Mouse (Mus musculus) stomach, postnatal 0 days (tissue): ENCODE measurements around the gene Polr2i. TPM values are rescaled to one million over a fixed set of nuclear protein-coding genes. Genes with fewer than 3 reads are reported as not detected.

Experiments used
- ATAC-seq: fragments of 200-750 bp; cut with Nextera tagmentation; 2 replicates; pipeline ENCODE4 v1.8.0; 2017; ENCODE audit not compliant: low FRiP score, low TSS enrichment
- DNase-seq: peaks from one replicate; pipeline ENCODE4 v3.0.0-alpha.2; 2016; ENCODE audit warnings: low spot score
- H3K27ac ChIP-seq: fragments of 300-500 bp; sonication (generic); replicated peaks from 2 replicates; pipeline ENCODE4 v1.5.1; 2014; ENCODE audit warnings: mild to moderate bottlenecking, control low read depth
- H3K27me3 ChIP-seq: fragments of 300-500 bp; sonication (generic); 2 replicates; pipeline ENCODE4 v1.6.1; 2014; ENCODE audit warnings: low read length; ENCODE audit not compliant: control insufficient read depth, insufficient read depth
- H3K36me3 ChIP-seq: fragments of 300-500 bp; sonication (generic); 2 replicates; pipeline ENCODE4 v1.6.1; 2014; ENCODE audit warnings: low read length, mixed read lengths; ENCODE audit not compliant: control insufficient read depth, insufficient read depth
- H3K4me1 ChIP-seq: fragments of 300-500 bp; sonication (generic); replicated peaks from 2 replicates; pipeline ENCODE4 v1.6.1; 2014; ENCODE audit warnings: antibody characterized with exemption; ENCODE audit not compliant: control insufficient read depth, insufficient read depth
- H3K4me2 ChIP-seq: fragments of 300-500 bp; sonication (generic); replicated peaks from 2 replicates; pipeline ENCODE4 v1.6.1; 2014; ENCODE audit warnings: low read depth, mild to moderate bottlenecking, control low read depth, moderate library complexity
- H3K4me3 ChIP-seq: fragments of 300-500 bp; sonication (generic); 2 replicates; pipeline ENCODE4 v1.5.1; 2014; ENCODE audit warnings: low read depth, low read length, control low read depth
- H3K9ac ChIP-seq: fragments of 300-500 bp; sonication (generic); 2 replicates; pipeline ENCODE4 v1.6.1; 2014; ENCODE audit warnings: mild to moderate bottlenecking, low read length, control low read depth, mixed read lengths
- H3K9me3 ChIP-seq: fragments of 300-500 bp; sonication (generic); 2 replicates; pipeline ENCODE4 v1.6.1; 2016; ENCODE audit warnings: low read length; ENCODE audit not compliant: control insufficient read depth
- CTCF ChIP-seq: IDR thresholded peaks from 2 replicates; pipeline ENCODE4 v1.5.1; 2016; ENCODE audit warnings: antibody characterized with exemption, low read depth, mild to moderate bottlenecking, moderate library complexity
- EP300 ChIP-seq: optimal IDR thresholded peaks from 2 replicates; pipeline ENCODE3; 2016; ENCODE audit warnings: antibody characterized with exemption
- WGBS: fragments of 180-500 bp; shearing (Covaris S2); extraction: QIAGEN DNeasy Blood & Tissue Kit; methylation state at CpG from one replicate; pipeline ENCODE4 v1.1.7; 2014; 5-methylcytosine and 5-hydroxymethylcytosine counted together
- polyA plus RNA-seq: library from polyadenylated mRNA; unstranded; fragments of >200 nt; fragmentation: Nextera tagmentation; extraction: Ambion mirVana; gene quantifications from 2 replicates; pipeline ENCODE4 v1.2.1, GENCODE M21; 2015

Gene Polr2i
- polyA plus RNA-seq, 1 experiment from 2014 or later: 106 TPM

DNA sequence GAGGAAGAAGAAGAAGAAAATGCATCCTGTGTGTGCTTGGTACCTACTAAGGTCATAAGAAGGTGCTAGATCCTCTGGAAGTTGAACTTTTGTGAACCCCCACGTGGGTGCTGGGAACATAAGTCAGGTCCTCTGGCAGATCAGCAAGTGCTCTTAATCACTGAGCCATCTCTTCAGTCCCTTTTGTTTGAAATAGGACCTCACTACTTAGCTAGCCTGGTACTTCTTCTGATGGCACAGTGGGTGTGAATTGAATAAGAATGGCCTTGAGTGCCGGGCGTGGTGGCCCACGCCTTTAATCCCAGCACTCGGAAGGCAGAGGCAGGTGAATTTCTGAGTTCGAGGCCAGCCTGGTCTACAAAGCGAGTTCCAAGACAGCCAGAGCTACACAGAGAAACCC, 34.2 kb downstream of the Polr2i start:
- no peak overlapping the region for H3K9ac ChIP-seq
- H3K27me3 ChIP-seq: no peaks in the 10 kb centered on the region
- no peaks in the 10 kb centered on the region for H3K36me3 ChIP-seq
- DNase-seq (no peak), ATAC-seq (no peak)
- no peak overlapping the region for H3K4me3 ChIP-seq
- no peak overlapping the region for H3K27ac ChIP-seq
- TF ChIP-seq EP300 (no peak), CTCF (no peak)
- no peaks in the 10 kb centered on the region for H3K4me1 ChIP-seq
- WGBS: 88% methylated on average over 7 of the region's 7 CpGs
- no peak overlapping the region for H3K4me2 ChIP-seq
- H3K9me3 ChIP-seq: no peaks in the 10 kb centered on the region

- Histone ChIP-seq H3K4me1 (no peaks in the 10 kb centered on the region), H3K4me3 (no peak overlapping the region), H3K27ac (no peak overlapping the region), H3K36me3 (no peaks in the 10 kb centered on the region), H3K9ac (no peak overlapping the region), H3K4me2 (no peak overlapping the region), H3K27me3 (no peaks in the 10 kb centered on the region), H3K9me3 (no peaks in the 10 kb centered on the region)
- DNase-seq: no peak
- ATAC-seq: no peak
- 79% methylated on average over 3 of the region's 3 CpGs for WGBS
- TF ChIP-seq CTCF: no peak
- no peak for TF ChIP-seq EP300
Measured at GRCm38 (mm10) chr7:30266780-30267179, 35.0 kb downstream of the Polr2i start.

DNA sequence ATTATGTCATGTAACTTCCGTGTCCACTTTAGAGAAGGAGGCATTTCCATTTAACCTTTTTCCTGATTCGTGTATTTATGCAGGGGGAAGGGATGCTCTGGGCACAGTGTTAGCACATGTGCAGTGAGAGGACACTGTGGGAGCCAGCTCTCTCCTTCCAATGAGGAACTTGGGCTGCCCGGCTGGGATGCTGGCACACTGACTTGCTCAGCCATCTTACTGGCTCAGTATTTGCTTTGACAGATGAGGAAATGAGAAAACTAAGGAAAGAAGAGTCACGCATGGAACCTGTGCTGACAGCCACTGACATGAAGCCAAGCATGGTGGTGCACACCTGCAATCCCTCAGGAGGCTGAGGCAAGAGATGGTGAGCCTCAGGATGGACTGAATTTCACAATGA, 37.9 kb downstream of the Polr2i start:
- no peak for DNase-seq
- H3K27me3 ChIP-seq: no peaks in the 10 kb centered on the region
- H3K27ac ChIP-seq: no peak overlapping the region
- H3K9me3 ChIP-seq: no peaks in the 10 kb centered on the region
- H3K9ac ChIP-seq: no peak overlapping the region
- ATAC-seq: no peak
- H3K4me2 ChIP-seq: no peak overlapping the region
- no peak overlapping the region for H3K4me3 ChIP-seq
- 79% methylated on average over 4 of the region's 4 CpGs for WGBS
- H3K36me3 ChIP-seq: no peaks in the 10 kb centered on the region
- H3K4me1 ChIP-seq: no peaks in the 10 kb centered on the region
- TF ChIP-seq CTCF: no peak
- no peak for TF ChIP-seq EP300

GRCm38 (mm10) chr7:30274383-30274782, 42.6 kb downstream of the Polr2i start:
- WGBS: 41% methylated on average over 6 of the region's 6 CpGs
- DNase-seq: no peak
- Histone ChIP-seq H3K4me3 (no peak overlapping the region), H3K4me2 (no peak overlapping the region), H3K4me1 (no peaks in the 10 kb centered on the region), H3K9ac (no peak overlapping the region), H3K27me3 (no peaks in the 10 kb centered on the region), H3K9me3 (no peaks in the 10 kb centered on the region), H3K27ac (no peak overlapping the region), H3K36me3 (no peaks in the 10 kb centered on the region)
- no peak for ATAC-seq
- TF ChIP-seq EP300: no peak
- TF ChIP-seq CTCF: no peak

DNA sequence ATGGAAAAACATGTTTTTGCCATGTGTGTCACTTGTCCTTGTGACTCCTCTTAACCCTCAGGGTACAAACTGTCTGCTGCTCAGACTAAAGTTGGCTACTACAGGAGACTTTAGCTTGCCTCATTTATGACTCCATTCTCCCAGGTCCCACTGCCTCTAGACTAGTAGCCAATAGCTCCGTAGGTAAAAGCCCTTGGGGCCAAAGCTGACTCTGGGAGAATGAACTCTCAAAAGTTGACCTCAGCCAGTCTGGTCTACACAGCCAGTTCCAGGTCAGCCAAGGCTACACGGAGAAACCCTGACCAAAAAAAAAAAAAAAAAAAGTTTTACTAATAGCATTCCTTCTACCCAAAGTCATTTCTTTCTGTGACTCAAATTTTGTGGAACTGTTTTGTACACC, 47.2 kb downstream of the Polr2i start:
- H3K9me3 ChIP-seq: no peaks in the 10 kb centered on the region
- H3K4me1 ChIP-seq: no peaks in the 10 kb centered on the region
- no peak overlapping the region for H3K27ac ChIP-seq
- H3K9ac ChIP-seq: no peak overlapping the region
- no peak overlapping the region for H3K4me2 ChIP-seq
- 32% methylated on average over 2 of the region's 2 CpGs for WGBS
- no peaks in the 10 kb centered on the region for H3K36me3 ChIP-seq
- H3K27me3 ChIP-seq: no peaks in the 10 kb centered on the region
- ATAC-seq (no peak), DNase-seq (no peak)
- no peak overlapping the region for H3K4me3 ChIP-seq
- TF ChIP-seq CTCF (no peak), EP300 (no peak)

DNA sequence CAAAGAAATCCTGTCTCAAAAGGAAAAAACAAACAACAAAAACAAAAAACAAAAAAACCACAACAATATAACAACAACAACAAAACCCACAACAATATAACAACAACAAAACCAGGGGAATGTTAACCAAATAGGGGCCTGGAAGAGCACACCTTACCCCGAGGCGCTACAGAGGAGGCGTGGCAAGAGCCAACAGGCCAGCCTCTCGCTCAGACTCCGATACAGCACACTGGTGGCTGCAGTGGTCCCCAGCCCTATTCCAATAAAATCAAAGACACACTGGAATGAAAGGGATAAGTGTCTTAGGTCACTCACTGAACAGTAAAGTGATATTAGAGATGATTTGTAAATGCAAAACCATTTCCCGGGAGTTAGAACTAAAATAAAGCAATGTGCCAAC, 47.8 kb downstream of the Polr2i start:
- Histone ChIP-seq H3K4me1 (no peaks in the 10 kb centered on the region), H3K4me3 (peak overlapping the region; percentile 77), H3K36me3 (no peaks in the 10 kb centered on the region), H3K27me3 (no peaks in the 10 kb centered on the region), H3K27ac (no peak overlapping the region), H3K9me3 (no peaks in the 10 kb centered on the region), H3K4me2 (peak overlapping the region; percentile 85), H3K9ac (peak overlapping the region; percentile 67)
- no peak for TF ChIP-seq CTCF
- TF ChIP-seq EP300: no peak
- ATAC-seq (no peak), DNase-seq (peak; percentile 18)
- 0% methylated on average over 6 of the region's 6 CpGs for WGBS
